Mouse (Mus musculus) liver, adult 2 months (tissue): ENCODE measurements around the gene Gm20431. TPM values are rescaled to one million over a fixed set of nuclear protein-coding genes. Genes with fewer than 3 reads are reported as not detected.

Source experiments
- DNase-seq: peaks from one replicate; pipeline ENCODE4 v3.0.0-alpha.2; 2011; ENCODE audit warnings: low read depth, low spot score; ENCODE audit errors: extremely low read depth
- H3K27ac ChIP-seq: fragments of 200-500 bp; replicated peaks from 2 replicates; pipeline ENCODE4 v1.5.1; 2012; ENCODE audit warnings: low read depth, mild to moderate bottlenecking, control low read depth, inconsistent platforms, low read length; ENCODE audit not compliant: insufficient read depth
- H3K27me3 ChIP-seq: fragments of 200-500 bp; 2 replicates; pipeline ENCODE4 v1.6.1; 2012; ENCODE audit warnings: mild to moderate bottlenecking, moderate library complexity, low read length, inconsistent platforms; ENCODE audit not compliant: control insufficient read depth, insufficient read depth
- H3K36me3 ChIP-seq: fragments of 200-500 bp; 2 replicates; pipeline ENCODE4 v1.6.1; 2012; ENCODE audit warnings: low read length, inconsistent platforms; ENCODE audit not compliant: control insufficient read depth, insufficient read depth
- H3K4me1 ChIP-seq: fragments of 200-500 bp; 2 replicates; pipeline ENCODE4 v1.6.1; 2011; ENCODE audit warnings: low read length; ENCODE audit not compliant: control insufficient read depth, insufficient read depth
- H3K4me3 ChIP-seq: fragments of 200-500 bp; 2 replicates; pipeline ENCODE4 v1.5.1; 2011; ENCODE audit warnings: low read depth, mild to moderate bottlenecking, control low read depth, low read length, moderate library complexity; ENCODE audit not compliant: insufficient read depth
- H3K79me2 ChIP-seq: fragments of 200-500 bp; 2 replicates; pipeline ENCODE4 v1.6.1; 2012; ENCODE audit warnings: inconsistent platforms, mild to moderate bottlenecking, low read length, moderate library complexity; ENCODE audit not compliant: control insufficient read depth, insufficient read depth
- H3K9ac ChIP-seq: fragments of 200-500 bp; 2 replicates; pipeline ENCODE4 v1.6.1; 2012; ENCODE audit warnings: low read depth, mild to moderate bottlenecking, control low read depth, inconsistent platforms, low read length
- CTCF ChIP-seq: fragments of 200-500 bp; IDR thresholded peaks from 2 replicates; pipeline ENCODE4 v1.5.1; 2011; ENCODE audit warnings: low read depth, low read length, control low read depth
- POLR2A ChIP-seq: fragments of 200-500 bp; IDR thresholded peaks from 2 replicates; pipeline ENCODE4 v1.6.1; 2011; ENCODE audit warnings: low read length, control low read depth; ENCODE audit not compliant: insufficient read depth; ENCODE audit errors: extremely low read depth
- WGBS: fragments of 180-500 bp; shearing (Covaris S2); methylation state at CpG from one replicate; pipeline ENCODE4 v1.1.7; 2018; 5-methylcytosine and 5-hydroxymethylcytosine counted together
- polyA plus RNA-seq: library from polyadenylated mRNA; depleted of rRNA; stranded (reverse); fragments of >200 nt; gene quantifications from 2 replicates; pipeline ENCODE4 v1.2.3, GENCODE M21; 2012
- total RNA-seq: library from RNA; depleted of rRNA; stranded (reverse); fragments of >200 nt; gene quantifications from 2 replicates; pipeline ENCODE4 v1.2.3, GENCODE M21; 2014

Gm20431 gene
- total and polyA plus RNA-seq, 2 experiments: 10.8 TPM; not detected in 1

DNA sequence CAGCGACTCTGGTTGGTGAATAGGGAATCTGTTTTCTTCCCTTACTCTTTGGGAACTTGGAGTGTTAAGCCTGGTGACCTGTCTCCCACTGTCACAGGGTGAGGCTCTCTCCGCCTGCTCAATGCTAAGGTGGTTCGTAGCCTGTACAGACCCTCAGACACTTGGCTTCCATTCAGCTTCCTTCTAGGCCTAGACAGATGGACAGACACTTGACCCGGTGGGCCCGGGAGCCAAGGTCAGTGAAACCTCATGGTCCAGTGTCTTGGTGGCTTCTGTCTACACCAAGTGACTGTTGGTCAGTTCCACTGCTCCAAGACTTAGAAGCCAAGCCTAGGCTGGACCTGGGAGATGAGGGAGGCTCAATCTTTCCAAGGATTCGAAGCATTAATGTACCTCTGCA, 30.1 kb upstream of the Gm20431 start:
- peak overlapping the region; percentile 61 for H3K4me3 ChIP-seq
- DNase-seq: no peak
- no peaks in the 10 kb centered on the region for H3K27me3 ChIP-seq
- H3K27ac ChIP-seq: peak overlapping the region; percentile 86
- 22% methylated on average over 6 of the region's 6 CpGs for WGBS
- peak overlapping the region; percentile 96 for H3K9ac ChIP-seq
- TF ChIP-seq POLR2A: peak; percentile 47; the same call in 1 of the 2 replicates
- no peak for TF ChIP-seq CTCF
- peaks cover 13% of the 10 kb centered on the region for H3K79me2 ChIP-seq
- peaks cover 2% of the 10 kb centered on the region; the same call in 1 of the 2 replicates for H3K36me3 ChIP-seq
- peaks cover 13% of the 10 kb centered on the region; the same call in 1 of the 2 replicates for H3K4me1 ChIP-seq

DNA sequence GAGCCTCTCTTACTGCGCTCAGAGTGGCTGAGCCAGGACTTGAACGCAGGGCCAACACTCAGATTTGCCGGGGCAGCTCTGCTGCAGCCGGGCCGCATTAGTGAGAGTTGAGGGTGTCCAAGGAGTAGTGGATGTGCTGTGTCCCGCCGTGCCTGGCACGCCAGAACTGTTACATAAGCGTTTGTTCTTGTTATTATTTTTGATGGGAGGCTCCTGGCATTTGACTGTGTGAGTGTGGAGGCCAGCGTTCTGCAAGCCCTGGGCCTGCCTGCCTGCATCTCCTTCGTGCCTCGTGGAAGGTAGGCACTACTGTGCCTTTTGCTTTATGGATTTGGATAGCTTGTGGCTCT, 29.6 kb upstream of the Gm20431 start:
- TF ChIP-seq CTCF (no peak), POLR2A (peak; percentile 32; the same call in 1 of the 2 replicates)
- Histone ChIP-seq H3K79me2 (peaks cover 13% of the 10 kb centered on the region), H3K27me3 (no peaks in the 10 kb centered on the region), H3K36me3 (peaks cover 2% of the 10 kb centered on the region; the same call in 1 of the 2 replicates), H3K4me1 (peaks cover 9% of the 10 kb centered on the region; the same call in 1 of the 2 replicates), H3K27ac (peak overlapping the region; percentile 86), H3K4me3 (peak overlapping the region; percentile 61), H3K9ac (peak overlapping the region; percentile 96)
- 22% methylated on average over 12 of the region's 12 CpGs for WGBS
- peak; percentile 68 for DNase-seq

DNA sequence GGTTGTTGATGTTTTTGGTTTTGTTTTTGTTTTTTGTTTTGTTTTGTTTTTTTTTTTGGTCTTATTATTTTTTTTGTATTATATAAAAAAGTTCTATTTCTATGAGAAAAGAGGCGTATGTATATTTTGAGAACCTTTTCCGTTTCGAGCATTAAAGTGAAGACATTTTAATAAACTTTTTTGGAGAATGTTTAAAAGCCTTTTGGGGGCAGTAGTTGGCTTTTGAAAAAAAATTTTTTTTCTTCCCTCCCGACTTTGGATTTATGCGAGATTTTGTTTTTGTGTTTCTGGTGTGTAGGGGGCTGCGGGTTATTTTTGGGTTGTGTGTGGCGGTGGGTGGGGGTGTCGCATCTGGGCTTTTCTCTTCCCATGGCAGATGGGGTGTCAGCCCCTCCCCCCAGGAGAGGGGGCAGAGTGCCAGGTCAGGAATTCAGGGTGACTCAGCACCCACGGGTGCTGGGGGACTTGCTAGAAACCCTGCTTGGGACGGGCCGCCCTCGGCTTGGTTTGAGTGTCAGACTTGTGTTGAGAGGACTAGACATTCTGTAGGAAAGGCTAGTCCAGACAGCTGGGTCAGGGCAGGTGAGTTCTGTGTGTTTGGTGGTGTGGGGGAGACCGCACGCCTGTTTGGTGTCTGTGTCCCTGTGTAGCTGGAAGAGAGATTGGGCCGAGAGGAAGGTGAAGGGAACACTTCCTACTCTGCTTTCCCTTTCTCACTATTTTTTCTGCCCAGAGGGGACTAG, 29.1 kb upstream of the Gm20431 start:
- peak overlapping the region; percentile 61 for H3K4me3 ChIP-seq
- H3K9ac ChIP-seq: peak overlapping the region; percentile 96
- TF ChIP-seq POLR2A (0 out of 2 replicates have a peak, but pooled peaks have one; percentile 68), CTCF (no peak)
- no peaks in the 10 kb centered on the region for H3K27me3 ChIP-seq
- peaks cover 2% of the 10 kb centered on the region; the same call in 1 of the 2 replicates for H3K36me3 ChIP-seq
- H3K79me2 ChIP-seq: peaks cover 13% of the 10 kb centered on the region
- peak overlapping the region; percentile 86 for H3K27ac ChIP-seq
- 7% methylated on average over 15 of the region's 15 CpGs for WGBS
- peaks cover 6% of the 10 kb centered on the region; the same call in 1 of the 2 replicates for H3K4me1 ChIP-seq
- DNase-seq: no peak

DNA sequence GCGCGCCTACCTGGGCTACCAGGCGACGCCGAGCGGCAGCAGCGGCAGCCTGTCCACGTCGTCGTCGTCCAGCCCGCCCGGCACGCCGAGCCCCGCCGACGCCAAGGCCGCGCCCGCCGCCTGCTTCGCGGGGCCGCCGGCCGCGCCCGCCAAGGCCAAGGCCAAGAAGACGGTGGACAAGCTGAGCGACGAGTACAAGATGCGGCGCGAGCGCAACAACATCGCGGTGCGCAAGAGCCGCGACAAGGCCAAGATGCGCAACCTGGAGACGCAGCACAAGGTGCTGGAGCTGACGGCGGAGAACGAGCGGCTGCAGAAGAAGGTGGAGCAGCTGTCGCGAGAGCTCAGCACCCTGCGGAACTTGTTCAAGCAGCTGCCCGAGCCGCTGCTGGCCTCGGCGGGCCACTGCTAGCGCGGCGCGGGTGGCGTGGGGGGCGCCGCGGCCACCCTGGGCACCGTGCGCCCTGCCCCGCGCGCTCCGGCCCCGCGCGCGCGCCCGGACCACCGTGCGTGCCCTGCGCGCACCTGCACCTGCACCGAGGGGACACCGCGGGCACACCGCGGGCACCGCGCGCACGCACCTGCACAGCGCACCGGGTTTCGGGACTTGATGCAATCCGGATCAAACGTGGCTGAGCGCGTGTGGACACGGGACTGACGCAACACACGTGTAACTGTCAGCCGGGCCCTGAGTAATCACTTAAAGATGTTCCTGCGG, 28.4 kb upstream of the Gm20431 start, which contains the start of gene Tmem189:
TSS of gene Tmem189 (minus strand) at position 322 of the 718 bp plus-strand sequence.
- Histone ChIP-seq H3K4me3 (peak within 1 kb of the TSS; percentile 61), H3K9ac (peak within 1 kb of the TSS; percentile 96), H3K27me3 (no peaks in the 10 kb centered on the region), H3K4me1 (peaks cover 4% of the 10 kb centered on the region; the same call in 1 of the 2 replicates), H3K27ac (peak within 1 kb of the TSS; percentile 86), H3K79me2 (peaks cover 13% of the 10 kb centered on the region), H3K36me3 (peaks cover 2% of the 10 kb centered on the region; the same call in 1 of the 2 replicates)
- under 1% methylated on average over 99 of the region's 99 CpGs for WGBS
- TF ChIP-seq CTCF: no peak
- TF ChIP-seq POLR2A: peak; percentile 52; the same call in 1 of the 2 replicates
- DNase-seq: peak; percentile 61

DNA sequence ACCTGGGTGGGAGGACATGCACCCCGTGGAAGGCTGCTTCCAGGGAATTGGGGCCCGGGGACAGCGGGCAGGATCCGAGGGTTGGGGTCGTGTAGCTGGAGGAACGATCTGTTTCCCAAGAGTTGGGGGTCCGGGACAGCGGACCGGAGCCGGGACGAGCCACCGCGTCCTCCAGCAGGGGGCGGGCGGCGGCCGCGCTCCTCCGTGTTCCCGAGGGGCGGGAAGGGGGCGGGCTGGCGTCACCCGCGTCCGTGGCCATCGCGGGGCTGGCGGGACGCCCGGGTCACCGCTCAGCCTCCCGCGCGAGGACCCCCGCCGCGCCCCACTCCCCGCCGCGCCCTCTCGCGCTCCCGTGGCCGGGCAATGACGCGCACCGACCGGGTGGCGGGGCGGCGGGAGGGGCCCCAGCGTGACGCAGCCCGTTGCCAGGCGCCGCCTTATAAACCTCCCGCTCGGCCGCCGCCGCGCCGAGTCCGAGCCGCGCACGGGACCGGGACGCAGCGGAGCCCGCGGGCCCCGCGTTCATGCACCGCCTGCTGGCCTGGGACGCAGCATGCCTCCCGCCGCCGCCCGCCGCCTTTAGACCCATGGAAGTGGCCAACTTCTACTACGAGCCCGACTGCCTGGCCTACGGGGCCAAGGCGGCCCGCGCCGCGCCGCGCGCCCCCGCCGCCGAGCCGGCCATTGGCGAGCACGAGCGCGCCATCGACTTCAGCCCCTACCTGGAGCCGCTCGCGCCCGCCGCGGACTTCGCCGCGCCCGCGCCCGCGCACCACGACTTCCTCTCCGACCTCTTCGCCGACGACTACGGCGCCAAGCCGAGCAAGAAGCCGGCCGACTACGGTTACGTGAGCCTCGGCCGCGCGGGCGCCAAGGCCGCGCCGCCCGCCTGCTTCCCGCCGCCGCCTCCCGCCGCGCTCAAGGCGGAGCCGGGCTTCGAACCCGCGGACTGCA, 27.5 kb upstream of the Gm20431 start, which contains the start of gene Cebpb:
TSS of gene Cebpb (plus strand) at position 418 of the 954 bp plus-strand sequence.
- Histone ChIP-seq H3K4me3 (peak within 1 kb of the TSS; percentile 61), H3K79me2 (peaks cover 13% of the 10 kb centered on the region), H3K9ac (peak within 1 kb of the TSS; percentile 92), H3K27ac (peak within 1 kb of the TSS; percentile 94), H3K4me1 (peaks cover 4% of the 10 kb centered on the region; the same call in 1 of the 2 replicates), H3K36me3 (peaks cover 2% of the 10 kb centered on the region; the same call in 1 of the 2 replicates), H3K27me3 (no peaks in the 10 kb centered on the region)
- peak; percentile 55 for DNase-seq
- under 1% methylated on average over 145 of the region's 147 CpGs for WGBS
- TF ChIP-seq CTCF (peak; percentile 70), POLR2A (peak; percentile 99)
